Mouse (Mus musculus) liver, adult 2 months (tissue): ENCODE measurements around the gene Syngr1.

Source experiments
- CTCF ChIP-seq: fragments of 200-500 bp; IDR thresholded peaks from 2 replicates; pipeline ENCODE4 v1.5.1; 2011; ENCODE audit warnings: low read depth, low read length, control low read depth
- POLR2A ChIP-seq: fragments of 200-500 bp; IDR thresholded peaks from 2 replicates; pipeline ENCODE4 v1.6.1; 2011; ENCODE audit warnings: low read length, control low read depth; ENCODE audit not compliant: insufficient read depth; ENCODE audit errors: extremely low read depth

DNA sequence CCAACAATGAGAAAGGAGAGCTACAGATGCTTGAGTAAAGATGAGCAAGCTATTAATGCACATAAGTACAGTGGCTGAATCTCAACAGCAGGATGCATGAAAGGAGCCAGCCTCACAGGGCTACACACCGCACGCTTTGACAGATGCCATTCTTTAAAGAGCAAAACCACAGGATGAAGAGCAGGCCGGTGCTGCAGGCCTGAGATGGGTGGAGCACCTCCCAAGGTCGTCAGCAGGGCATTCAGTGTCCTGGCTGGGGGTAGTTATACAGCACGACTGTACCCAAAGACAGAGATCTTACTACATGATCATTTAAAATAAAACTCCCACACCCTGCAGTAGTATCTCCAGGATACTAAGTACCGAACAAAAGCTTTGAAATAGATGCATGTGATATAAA is 55.0 kb downstream of the Syngr1 start:
- TF ChIP-seq CTCF: no peak
- TF ChIP-seq POLR2A: no peak
